Mouse (Mus musculus): ENCODE data around the gene Gm11555. TPM values are rescaled to one million over a fixed set of nuclear protein-coding genes. Genes with fewer than 3 reads are reported as not detected.
"Not testable (repeated sequence)": the region's sequence is repeated elsewhere in the genome, so short reads cannot be mapped to it uniquely, and the experiment has no call there.

The Gm11555 gene
- polyA plus RNA-seq (2012; ENCODE audit: insufficient read depth, insufficient read length, missing spikeins): not detected in 2 replicates

GRCm38 (mm10) chr11:99650136-99650535 is at the start of gene Gm11555:
Gm11555 (minus strand) TSS chr11:99650236.
- no peak within 1 kb of the TSS for H3K4me3 ChIP-seq (ENCODE audit: insufficient read depth, low read length)
- no peak for TF ChIP-seq CTCF (IDR thresholded peaks at IDR 0.05; ENCODE audit: low read depth, low read length)
- no peak for TF ChIP-seq POLR2A (IDR thresholded peaks at IDR 0.05; ENCODE audit: borderline replicate concordance, low read depth, low read length)
- no peaks in the 10 kb centered on the region for H3K4me1 ChIP-seq (ENCODE audit: control insufficient read depth, insufficient read depth, low read length)
- H3K27ac ChIP-seq (ENCODE audit: insufficient read depth, low read depth, low read length): no peak within 1 kb of the TSS

GRCm38 (mm10) chr11:99690463-99690862 is 40.4 kb upstream of the Gm11555 start, which contains the start of gene Gm14190:
Gm14190 (minus strand) TSS chr11:99690740.
- TF ChIP-seq CTCF (IDR thresholded peaks at IDR 0.05; ENCODE audit: low read depth, low read length): no peak
- no peak for TF ChIP-seq POLR2A (IDR thresholded peaks at IDR 0.05; ENCODE audit: borderline replicate concordance, low read depth, low read length)
- no peaks in the 10 kb centered on the region for H3K4me1 ChIP-seq (ENCODE audit: control insufficient read depth, insufficient read depth, low read length)
- H3K4me3 ChIP-seq (ENCODE audit: insufficient read depth, low read length): no peak within 1 kb of the TSS
- no peak within 1 kb of the TSS for H3K27ac ChIP-seq (ENCODE audit: insufficient read depth, low read depth, low read length)

- not testable (repeated sequence) for H3K4me3 ChIP-seq (ENCODE audit: insufficient read depth, low read length); H3K27ac ChIP-seq (ENCODE audit: insufficient read depth, low read depth, low read length); H3K4me1 ChIP-seq (ENCODE audit: control insufficient read depth, insufficient read depth, low read length)
Observed at GRCm38 (mm10) chr11:99685235-99685634, 35.2 kb upstream of the Gm11555 start.

- Histone ChIP-seq H3K4me3 (ENCODE audit: insufficient read depth, low read length) (no peak overlapping the region), H3K27ac (ENCODE audit: insufficient read depth, low read depth, low read length) (no peak overlapping the region), H3K4me1 (ENCODE audit: control insufficient read depth, insufficient read depth, low read length) (no peaks in the 10 kb centered on the region)
- TF ChIP-seq CTCF (IDR thresholded peaks at IDR 0.05; ENCODE audit: low read depth, low read length) (no peak), POLR2A (IDR thresholded peaks at IDR 0.05; ENCODE audit: borderline replicate concordance, low read depth, low read length) (no peak)
Observed at GRCm38 (mm10) chr11:99683481-99683880, 33.4 kb upstream of the Gm11555 start.

GRCm38 (mm10) chr11:99665860-99666259 is 15.8 kb upstream of the Gm11555 start, which contains the start of gene Krtap4-6:
Krtap4-6 (minus strand) TSS chr11:99665960.
- H3K4me3 ChIP-seq (ENCODE audit: insufficient read depth, low read length): no peak within 1 kb of the TSS
- no peak for TF ChIP-seq POLR2A (IDR thresholded peaks at IDR 0.05; ENCODE audit: borderline replicate concordance, low read depth, low read length)
- no peak for TF ChIP-seq CTCF (IDR thresholded peaks at IDR 0.05; ENCODE audit: low read depth, low read length)
- H3K4me1 ChIP-seq (ENCODE audit: control insufficient read depth, insufficient read depth, low read length): no peaks in the 10 kb centered on the region
- no peak within 1 kb of the TSS for H3K27ac ChIP-seq (ENCODE audit: insufficient read depth, low read depth, low read length)

- TF ChIP-seq POLR2A (IDR thresholded peaks at IDR 0.05; ENCODE audit: borderline replicate concordance, low read depth, low read length): no peak
- no peak for TF ChIP-seq CTCF (IDR thresholded peaks at IDR 0.05; ENCODE audit: low read depth, low read length)
- no peaks in the 10 kb centered on the region for H3K4me1 ChIP-seq (ENCODE audit: control insufficient read depth, insufficient read depth, low read length)
- H3K4me3 ChIP-seq (ENCODE audit: insufficient read depth, low read length): no peak overlapping the region
- no peak overlapping the region for H3K27ac ChIP-seq (ENCODE audit: insufficient read depth, low read depth, low read length)
Observed at GRCm38 (mm10) chr11:99662802-99663201, 12.8 kb upstream of the Gm11555 start.

- Histone ChIP-seq H3K27ac (ENCODE audit: insufficient read depth, low read depth, low read length) (no peak overlapping the region), H3K4me3 (ENCODE audit: insufficient read depth, low read length) (no peak overlapping the region), H3K4me1 (ENCODE audit: control insufficient read depth, insufficient read depth, low read length) (no peaks in the 10 kb centered on the region)
- TF ChIP-seq CTCF (IDR thresholded peaks at IDR 0.05; ENCODE audit: low read depth, low read length) (no peak), POLR2A (IDR thresholded peaks at IDR 0.05; ENCODE audit: borderline replicate concordance, low read depth, low read length) (no peak)
Observed at GRCm38 (mm10) chr11:99659256-99659655, 9.2 kb upstream of the Gm11555 start.

DNA sequence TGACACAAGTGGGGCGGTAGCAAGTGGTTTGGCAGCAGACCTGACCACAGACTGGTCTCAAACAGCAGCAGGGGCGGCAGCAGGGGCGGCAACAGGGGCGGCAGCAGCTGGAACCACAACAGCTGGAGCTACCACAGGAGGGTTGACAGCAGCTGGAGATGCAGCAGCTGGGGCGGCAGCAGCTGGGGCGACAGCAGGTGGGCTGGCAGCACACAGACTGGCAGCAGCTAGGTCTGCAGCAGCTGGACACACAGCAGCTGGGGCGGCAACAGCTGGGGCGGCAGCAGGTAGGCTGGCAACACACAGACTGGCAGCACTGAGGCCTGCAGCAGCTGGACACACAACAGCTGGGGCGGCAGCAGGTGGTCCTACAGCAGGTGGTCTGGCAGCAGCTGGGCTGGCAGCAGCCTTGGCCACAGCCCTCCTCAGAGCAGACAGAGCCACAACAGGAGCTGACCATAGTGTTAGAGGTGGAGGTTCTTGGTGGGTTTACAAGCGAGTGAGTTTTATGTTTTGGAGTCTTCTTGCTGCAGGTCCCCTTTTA is 8.5 kb upstream of the Gm11555 start, which contains the start of gene Gm11563:
Gene Gm11563, minus strand, starts transcription at position 494 of the 544 bp plus-strand sequence.
- H3K4me1 ChIP-seq (ENCODE audit: control insufficient read depth, insufficient read depth, low read length); H3K27ac ChIP-seq (ENCODE audit: insufficient read depth, low read depth, low read length); H3K4me3 ChIP-seq (ENCODE audit: insufficient read depth, low read length): not testable (repeated sequence)

DNA sequence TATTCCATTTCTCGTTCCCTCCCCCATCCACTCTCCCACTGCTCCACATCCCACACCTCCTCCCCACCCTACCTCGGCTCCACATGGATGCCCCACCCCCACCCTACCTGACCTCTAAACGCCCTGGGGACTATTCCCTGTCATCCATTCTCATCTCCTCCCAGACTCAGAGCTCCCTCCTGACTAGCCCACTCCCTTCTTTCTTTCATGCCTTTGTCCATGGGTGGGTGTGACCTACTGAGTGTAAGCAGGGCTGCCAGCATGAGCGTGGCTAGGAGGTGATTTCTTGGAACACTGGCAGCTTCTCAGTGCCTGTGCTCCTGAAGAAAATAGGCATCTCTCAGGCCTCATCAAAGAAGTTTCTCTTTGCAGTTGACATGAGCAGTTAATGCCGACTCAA is 7.0 kb upstream of the Gm11555 start:
- H3K4me1 ChIP-seq (ENCODE audit: control insufficient read depth, insufficient read depth, low read length): no peaks in the 10 kb centered on the region

GRCm38 (mm10) chr11:99646444-99646843 is 3.6 kb downstream of the Gm11555 start:
- no peak overlapping the region for H3K4me3 ChIP-seq (ENCODE audit: insufficient read depth, low read length)
- H3K27ac ChIP-seq (ENCODE audit: insufficient read depth, low read depth, low read length): no peak overlapping the region
- no peaks in the 10 kb centered on the region for H3K4me1 ChIP-seq (ENCODE audit: control insufficient read depth, insufficient read depth, low read length)
- TF ChIP-seq POLR2A (IDR thresholded peaks at IDR 0.05; ENCODE audit: borderline replicate concordance, low read depth, low read length) (no peak), CTCF (IDR thresholded peaks at IDR 0.05; ENCODE audit: low read depth, low read length) (no peak)

More for the DNA sequence above, 7.0 kb upstream of the Gm11555 start:
- H3K4me3 ChIP-seq (ENCODE audit: insufficient read depth, low read length): no peak overlapping the region
- no peak for TF ChIP-seq CTCF (IDR thresholded peaks at IDR 0.05; ENCODE audit: low read depth, low read length)
- TF ChIP-seq POLR2A (IDR thresholded peaks at IDR 0.05; ENCODE audit: borderline replicate concordance, low read depth, low read length): no peak
- H3K27ac ChIP-seq (ENCODE audit: insufficient read depth, low read depth, low read length): no peak overlapping the region

DNA sequence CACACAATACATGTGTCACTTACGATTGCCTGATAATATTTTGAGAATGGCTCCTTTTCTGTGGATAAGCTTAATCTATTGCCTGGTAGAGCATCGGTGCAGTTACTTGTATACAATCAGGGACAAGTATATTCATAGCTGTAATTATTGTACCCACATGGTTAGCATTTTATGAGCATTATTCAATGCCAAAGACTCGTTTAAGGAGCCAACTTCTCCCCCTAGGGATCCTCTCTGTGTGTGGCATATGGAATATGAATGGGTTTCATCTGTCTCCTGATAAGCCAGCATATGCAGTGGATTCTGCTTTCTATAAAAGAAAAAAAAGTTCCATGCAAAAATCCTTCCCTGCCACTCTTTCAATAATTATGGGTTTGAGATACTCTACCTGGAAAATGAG is 5.7 kb downstream of the Gm11555 start:
- H3K4me3 ChIP-seq (ENCODE audit: insufficient read depth, low read length): no peak overlapping the region
- no peaks in the 10 kb centered on the region for H3K4me1 ChIP-seq (ENCODE audit: control insufficient read depth, insufficient read depth, low read length)
- TF ChIP-seq POLR2A (IDR thresholded peaks at IDR 0.05; ENCODE audit: borderline replicate concordance, low read depth, low read length): no peak
- TF ChIP-seq CTCF (IDR thresholded peaks at IDR 0.05; ENCODE audit: low read depth, low read length): no peak
- no peak overlapping the region for H3K27ac ChIP-seq (ENCODE audit: insufficient read depth, low read depth, low read length)

- not testable (repeated sequence) for H3K4me3 ChIP-seq (ENCODE audit: insufficient read depth, low read length); H3K27ac ChIP-seq (ENCODE audit: insufficient read depth, low read depth, low read length); H3K4me1 ChIP-seq (ENCODE audit: control insufficient read depth, insufficient read depth, low read length)
Observed at GRCm38 (mm10) chr11:99643635-99644139, 6.3 kb downstream of the Gm11555 start, which contains the start of gene Krtap4-7. Krtap4-7 (minus strand) TSS chr11:99644089.

Measured in bone marrow macrophage, adult 2 months (primary cell).